Mouse (Mus musculus) ES-E14 (cell line): Measurements from ENCODE around the gene Dok4. TPM values are rescaled to one million over a fixed set of nuclear protein-coding genes. Genes with fewer than 3 reads are reported as not detected.
A peak's percentile ranks its signal among the peaks of the same experiment; 100 is the strongest.

Source experiments
- DNase-seq: peaks from one replicate; pipeline ENCODE4 v3.0.0-alpha.2; 2013; ENCODE audit warnings: low read depth, low spot score
- H3K27ac ChIP-seq: 2 replicates; pipeline ENCODE4 v1.5.1; 2012; ENCODE audit warnings: low read depth, mild to moderate bottlenecking, low read length, moderate library complexity, mixed read lengths; ENCODE audit not compliant: poor library complexity, insufficient read depth, severe bottlenecking
- H3K36me3 ChIP-seq: 2 replicates; pipeline ENCODE4 v1.6.1; 2012; ENCODE audit warnings: mild to moderate bottlenecking, low read length, moderate library complexity, mixed read lengths; ENCODE audit not compliant: control insufficient read depth, poor library complexity, insufficient read depth, severe bottlenecking
- H3K4me1 ChIP-seq, 2 experiments: fragments of 150-350 bp in 1 of 2; sonication (generic) in 1 of 2; 2 replicates each; pipeline ENCODE4 v1.6.1; 2012; ENCODE audit warnings: low read length in 2 of 2, mild to moderate bottlenecking in 1 of 2, mixed read lengths in 1 of 2; ENCODE audit not compliant: control insufficient read depth in 2 of 2, insufficient read depth in 2 of 2, poor library complexity in 1 of 2
- H3K4me3 ChIP-seq, 2 experiments: fragments of 150-350 bp in 1 of 2; sonication (generic) in 1 of 2; 2 replicates each; pipeline ENCODE4 v1.5.1; 2012; ENCODE audit warnings: low read length in 2 of 2, low read depth in 1 of 2, mild to moderate bottlenecking in 1 of 2, mixed read lengths in 1 of 2; ENCODE audit not compliant: insufficient read depth in 1 of 2, poor library complexity in 1 of 2, severe bottlenecking in 1 of 2
- H3K9ac ChIP-seq: 2 replicates; pipeline ENCODE4 v1.6.1; 2012; ENCODE audit warnings: low read depth, mild to moderate bottlenecking, low read length, mixed read lengths; ENCODE audit not compliant: poor library complexity, insufficient read depth, severe bottlenecking
- H3K9me3 ChIP-seq: fragments of 150-350 bp; sonication (generic); 2 replicates; pipeline ENCODE4 v1.6.1; 2012; ENCODE audit warnings: low read depth, mild to moderate bottlenecking, low read length; ENCODE audit not compliant: control insufficient read depth, insufficient read depth
- CHD2 ChIP-seq: IDR thresholded peaks from 2 replicates; pipeline ENCODE4 v1.6.1; 2014; ENCODE audit warnings: mild to moderate bottlenecking, low read depth, low read length, inconsistent platforms
- HCFC1 ChIP-seq: IDR thresholded peaks from 2 replicates; pipeline ENCODE4 v1.6.1; 2012; ENCODE audit warnings: low read length, inconsistent platforms, borderline replicate concordance; ENCODE audit not compliant: insufficient read depth
- MAFK ChIP-seq: IDR thresholded peaks from 2 replicates; pipeline ENCODE4 v1.6.1; 2014; ENCODE audit warnings: mild to moderate bottlenecking, low read depth, low read length, inconsistent platforms; ENCODE audit not compliant: insufficient read depth
- ZC3H11A ChIP-seq: IDR thresholded peaks from 2 replicates; pipeline ENCODE4 v1.6.1; 2012; ENCODE audit warnings: low read depth, mild to moderate bottlenecking, inconsistent platforms, low read length, borderline replicate concordance
- ZNF384 ChIP-seq: IDR thresholded peaks from 2 replicates; pipeline ENCODE4 v1.6.1; 2012; ENCODE audit warnings: low read depth, low read length, inconsistent platforms
- in situ Hi-C, 2 experiments: fragments of 600-800 bp; cut with MboI; formaldehyde crosslinking; loops; one replicate each; pipeline ENCODE4 v1.15.1; 2025; ENCODE audit warnings: low sequenced_read_pairs in 2 of 2, inconsistent platforms in 1 of 2; ENCODE audit not compliant: unreplicated experiment in 2 of 2
- total RNA-seq: library from RNA; depleted of rRNA; stranded (reverse); fragments of 300-350 nt; gene quantifications from 2 replicates; pipeline ENCODE4 v1.2.3, GENCODE M21; 2012

The Dok4 gene
- total RNA-seq, 1 experiment, result 4.9 TPM

- in situ Hi-C loops, result no loop called here
These were observed 690 bp upstream of the Dok4 start for GRCm38 (mm10) chr8:94876820-94877219.

GRCm38 (mm10) chr8:94875871-94876150 is 319 bp downstream of the Dok4 start:
- no peaks in the 10 kb centered on the region for H3K9me3 ChIP-seq
- H3K36me3 ChIP-seq, result no peaks in the 10 kb centered on the region
- TF ChIP-seq ZNF384 (no peak), ZC3H11A (no peak), CHD2 (no peak), HCFC1 (no peak), MAFK (no peak)
- peaks cover 5 to 15% of the 10 kb centered on the region in 2 experiments; a peak in 2 of 4 replicates for H3K4me1 ChIP-seq
- peak overlapping the region; percentile 64 to 78 for H3K4me3 ChIP-seq
- no peak overlapping the region for H3K27ac ChIP-seq
- in situ Hi-C loops, result no loop called here
- peak overlapping the region; percentile 39; the same call in 1 of the 2 replicates for H3K9ac ChIP-seq
- no peak for DNase-seq

More at GRCm38 (mm10) chr8:94876820-94877219, 690 bp upstream of the Dok4 start:
- Histone ChIP-seq H3K9me3 (no peaks in the 10 kb centered on the region), H3K4me1 (peaks cover 5 to 12% of the 10 kb centered on the region in 2 experiments; a peak in 2 of 4 replicates), H3K27ac (no peak overlapping the region), H3K36me3 (no peaks in the 10 kb centered on the region), H3K9ac (no peak overlapping the region; the same call in 1 of the 2 replicates), H3K4me3 (no peak overlapping the region)
- DNase-seq, result no peak
- TF ChIP-seq CHD2, result no peak
- no peak for TF ChIP-seq MAFK
- no peak for TF ChIP-seq ZNF384
- no peak for TF ChIP-seq ZC3H11A
- TF ChIP-seq HCFC1, result no peak

- Histone ChIP-seq H3K36me3 (no peaks in the 10 kb centered on the region), H3K4me3 (peak overlapping the region; percentile 64 to 78), H3K4me1 (peaks cover 5 to 20% of the 10 kb centered on the region in 2 experiments; a peak in 2 of 4 replicates), H3K27ac (no peak overlapping the region), H3K9ac (peak overlapping the region; percentile 39; the same call in 1 of the 2 replicates), H3K9me3 (no peaks in the 10 kb centered on the region)
- no peak for TF ChIP-seq ZNF384
- no peak for TF ChIP-seq ZC3H11A
- no peak for TF ChIP-seq HCFC1
- in situ Hi-C loops, result no loop called here
- no peak for DNase-seq
These were observed 847 bp downstream of the Dok4 start for GRCm38 (mm10) chr8:94875096-94875870.

GRCm38 (mm10) chr8:94874358-94874757 is 1.8 kb downstream of the Dok4 start:
- H3K9ac ChIP-seq, result no peak overlapping the region
- H3K4me3 ChIP-seq, result no peak overlapping the region
- no peak overlapping the region for H3K27ac ChIP-seq
- no peaks in the 10 kb centered on the region for H3K36me3 ChIP-seq
- in situ Hi-C loops, result no loop called here
- TF ChIP-seq ZC3H11A, result 0 out of 2 replicates have a peak, but pooled peaks have one; percentile 12
- no peak for TF ChIP-seq ZNF384
- peaks cover 5 to 20% of the 10 kb centered on the region in 2 experiments; a peak in 2 of 4 replicates for H3K4me1 ChIP-seq
- peak; percentile 70 for DNase-seq
- H3K9me3 ChIP-seq, result no peaks in the 10 kb centered on the region

GRCm38 (mm10) chr8:94872576-94872975 is 3.6 kb downstream of the Dok4 start:
- Histone ChIP-seq H3K36me3 (no peaks in the 10 kb centered on the region), H3K27ac (no peak overlapping the region), H3K4me3 (no peak overlapping the region), H3K9ac (no peak overlapping the region), H3K9me3 (no peaks in the 10 kb centered on the region), H3K4me1 (peaks cover 5 to 20% of the 10 kb centered on the region in 2 experiments; a peak in 2 of 4 replicates)
- DNase-seq, result no peak
- TF ChIP-seq CHD2 (no peak), ZC3H11A (no peak), HCFC1 (no peak), ZNF384 (no peak), MAFK (no peak)
- in situ Hi-C loops, result no loop called here
